Mouse (Mus musculus): ENCODE measurements around the gene Tnnc1.

Gene Tnnc1

DNA sequence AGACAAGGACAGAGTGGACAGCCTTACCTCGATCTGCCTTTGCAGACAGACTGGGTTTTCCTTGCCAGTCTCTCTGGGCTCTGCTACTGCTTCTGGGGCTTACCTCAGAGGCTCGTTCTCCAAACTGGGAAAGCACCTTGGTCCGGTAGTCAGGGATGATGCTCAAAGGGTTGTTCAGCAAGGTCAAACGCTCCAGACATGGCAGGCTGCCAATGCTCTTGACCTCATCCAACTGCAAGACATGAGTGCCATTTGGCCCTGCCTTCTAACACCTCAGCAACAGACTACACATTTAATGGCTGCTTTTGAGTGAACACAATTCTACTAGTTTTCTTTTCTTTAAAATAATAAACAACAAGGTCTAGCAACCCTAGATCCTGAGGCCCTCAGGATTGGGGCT is 21.5 kb upstream of the Tnnc1 start:
- no peak for DNase-seq

DNA sequence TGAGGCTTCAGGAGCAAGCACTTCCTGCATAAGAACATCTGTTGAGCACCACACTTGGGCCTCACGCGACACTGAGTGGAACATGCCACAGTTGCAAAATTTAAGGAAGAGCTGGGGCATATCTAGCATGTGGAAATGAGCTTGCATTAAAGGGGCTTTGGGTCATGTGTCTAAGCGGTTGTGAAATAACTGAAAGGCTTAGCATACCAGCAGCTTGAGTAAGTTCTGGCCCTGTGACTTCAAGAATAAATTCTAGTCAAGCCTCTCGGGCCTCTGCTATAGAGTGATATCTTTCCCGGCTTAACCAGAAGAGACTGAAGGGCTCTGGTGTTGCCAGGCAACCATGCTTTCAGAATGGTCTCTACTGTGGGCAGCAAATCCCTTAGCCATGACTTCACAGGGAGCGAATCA is 19.3 kb upstream of the Tnnc1 start:
- no peak for DNase-seq

- no peak for DNase-seq
Measured at GRCm38 (mm10) chr14:31189348-31189747, 18.8 kb upstream of the Tnnc1 start.

DNA sequence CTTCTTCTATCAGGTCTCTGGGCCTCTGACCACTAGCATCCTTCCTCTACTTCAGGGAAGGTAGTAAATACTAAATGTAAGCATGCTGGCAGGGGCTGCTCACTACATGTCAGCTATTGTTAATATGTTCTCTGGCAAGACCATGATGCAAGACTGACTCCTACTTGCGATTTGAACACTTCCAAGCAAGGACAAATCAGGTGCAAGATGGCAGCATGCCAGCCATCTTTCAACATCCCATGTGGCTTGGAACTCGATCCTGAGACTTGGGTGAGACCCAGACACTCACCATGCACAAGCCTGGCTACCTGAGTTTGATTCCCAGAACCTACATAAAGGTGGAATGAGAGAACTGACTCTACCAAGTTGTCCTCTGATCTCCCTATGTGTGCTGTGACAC is 16.2 kb upstream of the Tnnc1 start:
- no peak for DNase-seq

DNA sequence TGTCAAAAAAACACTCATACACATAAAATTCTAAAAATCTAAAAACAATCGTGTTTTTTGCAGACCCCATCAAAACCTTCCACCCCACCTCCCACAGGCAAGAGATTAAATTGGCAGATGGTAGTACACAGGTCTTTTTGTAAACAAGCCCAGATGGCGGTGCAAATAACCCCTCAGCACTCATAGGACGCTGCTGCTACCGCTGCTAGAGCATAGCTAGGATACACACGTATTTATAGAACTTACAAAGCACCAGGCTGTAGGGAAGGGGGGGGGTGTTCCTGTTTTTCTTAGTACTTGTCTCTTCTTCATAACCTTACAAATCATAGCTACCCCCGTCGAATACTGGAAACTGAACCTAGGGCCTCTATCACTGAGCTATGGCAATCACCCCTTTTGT is 14.3 kb upstream of the Tnnc1 start:
- DNase-seq: no peak

DNA sequence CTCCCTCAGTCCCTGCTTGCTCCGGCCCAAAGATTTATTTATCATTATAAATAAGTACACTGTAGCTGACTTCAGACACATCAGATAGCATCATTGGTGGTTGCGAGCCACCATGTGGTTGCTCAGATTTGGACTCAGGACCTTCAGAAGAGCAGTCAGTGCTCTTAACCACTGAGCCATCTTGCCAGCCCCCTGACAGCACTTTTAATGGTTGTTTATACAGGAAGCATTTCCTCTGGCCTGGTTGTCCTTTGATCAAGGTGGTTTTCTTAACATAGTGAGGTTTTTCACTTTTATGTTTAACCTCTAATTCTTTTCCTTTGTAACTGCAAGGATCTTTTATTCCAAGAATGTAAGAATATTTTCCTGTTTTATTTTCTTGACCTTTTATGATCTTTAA is 13.7 kb upstream of the Tnnc1 start:
- DNase-seq: no peak

DNA sequence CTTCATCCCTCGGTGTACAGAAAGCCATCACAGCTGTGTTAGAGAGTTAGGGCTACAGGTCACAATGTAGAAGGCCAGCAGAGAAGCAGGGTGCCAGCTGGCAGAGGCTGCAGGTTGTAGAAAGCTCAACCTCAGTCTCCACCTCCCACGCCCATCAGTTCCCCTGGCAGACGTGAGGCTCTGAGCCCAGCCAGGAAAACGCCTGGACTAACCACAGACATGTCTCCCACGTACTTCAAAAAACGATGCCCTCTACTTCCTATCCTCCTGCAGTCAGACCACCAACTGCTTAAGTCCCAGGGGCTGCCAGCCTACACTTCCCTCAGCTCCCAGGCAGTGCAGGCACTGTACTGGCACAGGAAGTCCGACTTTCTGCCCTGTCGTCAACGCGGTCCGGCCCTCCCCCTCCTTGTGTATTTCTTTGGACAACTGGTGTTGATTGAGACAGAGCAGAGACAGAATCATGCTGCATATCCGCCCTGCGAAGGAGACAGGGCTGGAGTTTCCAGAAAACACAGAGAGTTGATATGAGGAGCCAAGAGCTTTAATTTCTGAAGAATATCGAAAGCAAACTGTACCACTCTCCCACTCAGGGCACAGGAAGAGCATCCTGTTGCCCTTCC is 13.1 kb upstream of the Tnnc1 start:
- no peak for DNase-seq

DNA sequence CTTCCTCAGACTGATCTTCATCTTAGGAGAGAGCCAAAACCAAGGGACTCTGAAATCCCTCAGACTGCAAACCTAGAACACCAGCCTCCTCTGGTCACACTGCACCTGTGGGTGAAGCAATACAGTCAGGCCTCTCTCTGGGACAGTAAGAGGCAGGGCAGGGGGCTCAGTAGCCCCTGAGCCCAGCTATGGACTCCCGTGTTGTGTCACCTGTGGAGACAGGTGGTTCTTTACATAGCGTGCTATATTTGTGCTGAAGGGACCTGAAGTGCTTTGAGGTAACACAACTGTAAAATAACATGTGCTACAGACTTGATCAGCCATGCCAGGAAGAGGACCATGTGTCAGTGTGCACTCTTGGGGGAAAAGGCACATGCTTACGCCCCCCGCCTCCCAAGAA is 12.6 kb upstream of the Tnnc1 start:
- no peak for DNase-seq

- no peak for DNase-seq
Measured at GRCm38 (mm10) chr14:31195968-31196367, 12.1 kb upstream of the Tnnc1 start.

- DNase-seq: peak; percentile 73
Measured at GRCm38 (mm10) chr14:31197547-31198516, 10.3 kb upstream of the Tnnc1 start.

DNA sequence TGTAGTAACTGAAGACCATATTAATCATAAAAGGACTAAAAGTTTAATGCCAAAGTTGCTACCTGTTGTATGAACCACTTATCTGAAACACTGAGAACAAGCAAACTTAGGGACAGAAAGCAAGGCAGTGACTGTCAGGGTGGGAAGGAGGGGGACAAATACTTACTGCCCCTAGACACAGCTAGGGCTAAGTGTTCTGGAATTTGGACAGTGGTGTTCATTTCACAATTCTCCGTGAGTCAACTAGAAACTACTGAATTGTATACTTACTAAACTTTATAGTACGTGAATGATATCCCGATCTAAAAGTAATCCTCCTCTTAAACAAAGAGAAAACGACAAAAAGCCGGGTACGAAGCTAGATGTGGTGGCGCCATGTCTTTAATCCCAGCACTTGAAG is 8.5 kb upstream of the Tnnc1 start:
- DNase-seq: no peak

DNA sequence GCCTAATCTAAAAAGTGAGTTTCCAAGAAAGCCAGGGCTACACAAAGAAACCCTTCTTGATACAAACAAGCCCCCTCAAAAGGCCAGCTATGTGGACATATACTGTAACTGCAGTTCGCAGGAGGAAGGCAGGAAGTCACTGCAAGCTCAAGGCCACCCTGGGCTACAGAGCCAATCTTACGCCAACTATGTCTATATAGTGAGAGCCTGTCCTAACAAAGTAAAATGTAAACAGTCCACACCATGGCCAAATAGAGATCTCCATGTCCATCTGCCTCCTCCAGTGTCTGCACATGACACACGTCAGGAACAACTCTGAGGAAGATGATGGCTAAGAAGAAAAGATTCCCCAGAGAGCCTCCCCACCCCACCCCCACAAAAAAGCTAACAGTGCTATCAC is 8.1 kb upstream of the Tnnc1 start:
- no peak for DNase-seq

DNA sequence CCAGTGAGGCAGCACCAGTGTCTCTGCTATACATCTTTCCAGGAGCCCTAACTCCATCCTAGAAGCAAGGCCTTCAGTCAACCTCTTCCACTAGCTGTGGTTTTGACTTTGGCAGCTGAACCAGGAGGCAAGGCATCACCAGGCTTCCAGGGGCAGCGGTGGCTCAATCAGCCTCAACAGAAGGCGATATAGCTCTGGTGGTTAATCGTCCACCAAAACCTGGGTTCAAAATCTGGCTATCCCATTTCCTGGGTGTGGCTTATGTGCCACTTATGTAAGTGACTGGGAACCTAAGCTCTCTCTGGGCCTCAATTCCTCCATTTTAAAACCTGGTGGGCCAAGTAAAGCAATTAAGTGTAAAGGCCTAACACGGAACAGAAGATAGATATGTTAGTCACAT is 3.3 kb upstream of the Tnnc1 start:
- no peak for DNase-seq

- DNase-seq: no peak
Measured at GRCm38 (mm10) chr14:31205244-31205561, 2.9 kb upstream of the Tnnc1 start.

DNA sequence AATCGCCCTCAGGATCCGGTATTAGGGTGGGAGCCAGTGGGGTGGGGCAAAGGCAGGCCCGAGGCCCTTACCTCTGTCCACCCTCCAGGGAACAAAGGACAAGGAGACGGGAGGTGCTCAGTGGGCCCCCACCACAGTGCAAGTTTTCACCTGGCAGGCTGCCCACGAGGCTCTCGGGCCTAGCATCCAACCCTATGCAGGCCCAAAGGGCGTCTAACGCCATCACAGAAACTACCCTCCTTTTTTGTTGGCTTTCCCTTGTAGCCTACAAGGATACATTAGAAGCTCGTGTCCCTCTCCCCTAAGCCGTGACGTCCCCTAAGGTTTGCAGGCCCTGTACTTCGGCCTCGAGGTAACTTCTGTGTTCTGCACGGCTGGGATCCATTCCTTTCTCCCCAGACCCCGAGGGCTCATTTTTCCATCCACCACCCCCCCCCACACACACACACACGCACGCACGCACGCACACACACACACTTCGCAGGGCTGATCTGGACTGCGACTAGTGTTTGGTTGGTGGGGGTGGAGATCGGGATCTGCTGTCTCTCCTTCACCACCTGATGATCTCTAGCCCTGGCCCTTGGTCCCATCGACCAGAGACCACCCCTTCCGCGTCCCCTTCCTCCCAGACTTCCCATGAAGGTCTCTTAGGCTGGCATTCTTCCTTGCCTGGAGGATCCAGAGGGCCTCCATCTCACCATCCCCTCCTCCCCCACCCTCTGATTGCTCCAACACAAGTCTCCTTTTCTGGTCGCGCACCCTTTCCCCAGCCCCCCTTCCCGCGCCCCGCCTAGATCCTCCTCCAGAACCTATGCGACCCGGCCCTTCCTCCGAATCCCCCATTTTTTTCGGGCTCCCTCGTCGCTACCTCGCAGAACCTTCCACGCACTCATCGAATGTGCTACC is 2.3 kb upstream of the Tnnc1 start:
- no peak for DNase-seq

GRCm38 (mm10) chr14:31206472-31206981 is 1.6 kb upstream of the Tnnc1 start:
- peak; percentile 95 for DNase-seq

GRCm38 (mm10) chr14:31207070-31207830 is 862 bp upstream of the Tnnc1 start:
- DNase-seq: no peak

GRCm38 (mm10) chr14:31209133-31209557 is 1.0 kb downstream of the Tnnc1 start:
- DNase-seq: no peak

- DNase-seq: no peak
Measured at GRCm38 (mm10) chr14:31211854-31212253, 3.7 kb downstream of the Tnnc1 start.

GRCm38 (mm10) chr14:31212499-31212898 is 4.4 kb downstream of the Tnnc1 start:
- no peak for DNase-seq

DNA sequence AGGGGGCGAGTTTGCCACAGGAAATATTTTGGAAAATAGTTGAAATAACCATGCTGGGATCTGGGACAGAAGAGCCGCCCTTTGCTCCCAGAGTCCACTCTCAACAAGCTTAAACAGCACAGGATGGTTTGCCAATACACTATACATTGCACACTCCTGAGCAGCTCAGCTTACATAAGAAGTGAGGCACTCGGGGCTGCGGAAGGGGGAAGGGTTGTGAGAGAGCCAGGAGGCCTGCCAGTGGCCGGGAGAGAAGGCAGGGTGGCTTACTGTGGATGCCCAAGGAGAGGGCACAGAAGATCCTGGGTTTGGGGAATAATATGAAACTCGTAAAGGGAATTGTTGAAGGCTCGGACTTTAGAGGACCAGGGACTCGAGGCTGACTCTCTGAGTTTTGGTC is 5.8 kb downstream of the Tnnc1 start:
- DNase-seq: no peak

- no peak for DNase-seq
Measured at GRCm38 (mm10) chr14:31214684-31215083, 6.6 kb downstream of the Tnnc1 start.

All from right cerebral cortex, adult 18-20 months (tissue).